Mouse (Mus musculus) heart, adult 11 months (tissue): ENCODE measurements around the gene Olfr859.
"Not testable (repeated sequence)": the region's sequence is repeated elsewhere in the genome, so short reads cannot be mapped to it uniquely, and the experiment has no call there.

ENCODE experiments used
- DNase-seq: peaks from one replicate; pipeline ENCODE4 v3.0.0; 2022

Gene Olfr859

DNA sequence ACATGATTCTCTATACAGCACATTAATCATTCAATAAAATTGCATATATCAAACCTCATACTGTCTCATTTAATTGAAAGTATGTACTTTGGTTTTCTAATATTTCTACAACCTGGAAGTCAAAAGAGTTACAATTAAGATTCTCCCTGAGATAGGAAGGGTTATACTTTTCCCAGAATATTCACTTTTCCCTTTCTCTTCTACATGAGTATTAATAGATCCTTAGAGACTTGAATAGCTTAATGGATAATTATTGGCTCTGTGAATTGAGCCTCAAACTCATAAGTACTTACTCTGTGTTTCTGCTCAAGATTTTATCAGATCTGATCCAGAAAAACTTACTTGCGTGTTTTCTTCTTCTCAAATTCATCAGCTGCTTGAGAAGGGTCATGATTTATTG lies at the start of gene Olfr859:
Gene Olfr859, plus strand, starts transcription at position 301 of the 400 bp plus-strand sequence.
- DNase-seq: not testable (repeated sequence)

DNA sequence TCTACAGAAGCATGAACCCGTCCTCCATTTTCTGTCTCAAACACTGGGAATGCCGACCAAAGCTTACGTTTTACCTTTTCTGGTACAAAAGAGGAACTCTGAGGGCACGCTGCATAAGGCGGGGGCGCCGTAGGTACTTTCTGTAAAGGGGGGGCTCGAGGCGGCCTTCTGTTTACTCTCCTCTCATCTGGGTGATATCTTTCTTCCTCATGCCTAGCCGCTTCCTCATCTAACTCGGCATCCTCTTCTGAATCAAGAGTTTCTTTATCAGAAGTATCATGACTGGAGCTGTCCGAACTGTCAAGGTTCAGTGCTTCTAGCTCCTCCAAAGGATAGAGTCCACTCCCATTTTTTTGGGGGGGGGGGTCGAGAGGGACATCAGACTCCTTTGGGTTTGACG lies 35.6 kb upstream of the Olfr859 start:
- DNase-seq: no peak

DNA sequence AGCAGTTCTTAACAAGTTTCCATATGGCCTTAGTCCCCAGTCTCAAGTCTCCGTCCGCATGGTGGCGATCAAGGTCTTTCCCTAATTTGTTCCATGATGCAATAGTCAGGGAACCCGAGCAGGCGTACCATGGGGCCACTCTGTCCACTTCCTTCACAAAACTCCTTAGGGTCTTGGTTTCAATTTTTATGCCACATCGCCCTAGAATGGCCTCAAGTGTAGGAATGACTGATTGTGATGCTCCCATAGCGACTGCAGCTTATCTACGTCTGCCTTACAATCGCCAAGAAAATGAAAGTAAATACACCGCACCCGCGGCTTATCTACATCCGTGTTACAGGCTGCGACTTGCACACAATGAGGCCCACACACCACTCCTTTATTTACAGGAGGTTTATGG lies 35.0 kb upstream of the Olfr859 start:
- peak; percentile 80 for DNase-seq

DNA sequence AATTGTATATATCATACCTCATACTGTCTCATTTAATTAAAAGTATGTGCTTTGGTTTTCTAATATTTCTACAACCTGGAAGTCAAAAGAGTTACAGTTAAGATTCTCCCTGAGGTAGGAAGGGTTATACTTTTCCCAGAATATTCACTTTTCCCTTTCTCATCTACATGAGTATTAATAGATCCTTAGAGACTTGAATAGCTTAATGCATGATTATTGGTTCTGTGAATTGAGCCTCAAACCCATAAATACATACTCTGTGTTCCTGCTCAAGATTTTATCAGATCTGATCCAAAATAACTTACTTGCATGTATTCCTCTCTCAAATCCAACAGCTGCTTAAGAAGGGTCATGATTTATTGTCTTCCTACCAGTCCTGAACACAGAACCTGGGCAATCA lies 24.7 kb upstream of the Olfr859 start, which contains the start of gene Olfr58:
Gene Olfr58, plus strand, starts transcription at position 301 of the 400 bp plus-strand sequence.
- no peak for DNase-seq

DNA sequence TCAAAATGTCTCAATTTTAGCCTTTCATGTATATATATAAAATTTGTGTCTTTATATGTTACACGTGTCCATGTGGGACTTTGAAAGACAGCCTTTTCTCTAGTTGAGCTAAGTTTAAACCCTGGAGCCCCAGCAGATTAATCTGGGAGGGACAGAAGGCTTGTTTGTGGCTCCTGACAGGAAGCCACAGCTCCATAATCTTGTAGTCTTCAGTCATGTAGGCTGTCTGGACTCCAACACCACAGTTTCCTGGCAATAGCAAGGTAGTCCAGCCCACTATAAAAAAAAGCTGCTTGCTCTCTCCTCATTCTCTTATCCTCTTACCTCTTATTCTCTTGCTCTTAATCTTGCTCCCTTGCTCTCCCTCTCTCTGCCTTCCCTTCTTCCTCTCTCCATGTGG lies 1.7 kb upstream of the Olfr859 start:
- DNase-seq: no peak

DNA sequence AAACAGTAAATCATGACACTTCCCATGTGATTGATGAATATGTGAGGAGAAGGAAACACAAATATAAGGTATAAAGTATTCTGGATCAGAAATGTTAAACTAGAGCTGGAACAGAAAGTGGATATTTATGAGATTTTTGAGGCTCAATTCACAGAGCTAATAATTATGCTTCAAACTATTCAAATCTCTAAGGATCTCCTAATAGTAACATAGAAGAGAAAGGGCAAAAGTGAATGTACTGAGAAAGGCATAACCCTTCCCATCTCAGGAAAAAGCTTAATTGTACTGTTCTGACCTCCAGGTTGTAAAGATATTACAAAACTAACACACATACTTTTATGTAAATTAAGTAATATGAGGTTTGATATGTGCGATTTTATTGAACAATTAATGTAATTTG lies 44.9 kb downstream of the Olfr859 start, which contains the start of gene Olfr860:
Gene Olfr860, minus strand, starts transcription at position 101 of the 400 bp plus-strand sequence.
- no peak for DNase-seq
